Mouse (Mus musculus) cerebellum, postnatal 36 days (tissue): Measurements from ENCODE around the gene Cotl1.

Source experiments
- DNase-seq, 2 experiments: peaks; one replicate each; pipeline ENCODE4 v3.0.0; 2021 to 2022; ENCODE audit warnings: mixed read lengths in 2 of 2

Gene Cotl1

DNA sequence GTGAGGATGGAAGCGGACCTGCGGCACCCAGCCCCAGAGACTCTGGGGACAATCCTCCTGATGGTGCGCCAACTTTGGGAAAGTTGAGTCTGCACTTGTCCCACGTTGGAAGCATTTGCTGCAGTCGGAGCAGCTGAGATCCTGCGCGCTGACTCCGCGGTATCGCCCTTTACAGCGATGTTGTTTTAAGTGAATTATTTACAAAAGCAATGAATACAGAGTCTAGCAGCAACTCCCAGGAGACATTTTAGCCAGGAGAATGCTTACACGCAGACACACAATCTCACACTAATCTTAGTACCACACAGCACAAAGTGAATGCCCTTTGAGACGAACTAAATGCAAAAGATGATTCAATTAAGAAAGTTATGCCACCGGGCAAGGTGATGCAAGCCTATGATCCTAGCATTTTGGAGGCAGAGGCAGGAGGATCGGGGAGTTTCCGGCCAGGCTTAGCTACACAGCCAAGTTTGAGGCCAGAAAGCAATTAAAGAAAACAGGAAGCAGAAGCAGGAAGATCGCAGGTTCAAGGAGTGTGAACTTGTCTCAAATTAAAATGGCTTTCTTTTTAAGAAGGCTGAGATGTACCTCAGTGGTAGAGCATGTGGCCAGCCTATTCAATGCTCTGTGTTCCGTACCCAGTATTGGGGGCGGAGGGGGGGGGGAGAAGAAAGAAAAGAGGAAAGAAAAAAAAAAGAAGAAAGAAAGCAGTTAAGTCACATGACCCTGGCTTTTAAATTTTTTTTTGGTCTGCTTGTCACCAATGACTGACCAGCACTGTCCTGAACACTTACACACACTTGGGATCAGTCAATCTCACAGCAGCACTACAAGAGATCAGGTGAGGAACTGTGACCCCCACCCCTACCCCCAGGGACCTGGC is 2.0 kb downstream of the Cotl1 start:
- DNase-seq: no peak

DNA sequence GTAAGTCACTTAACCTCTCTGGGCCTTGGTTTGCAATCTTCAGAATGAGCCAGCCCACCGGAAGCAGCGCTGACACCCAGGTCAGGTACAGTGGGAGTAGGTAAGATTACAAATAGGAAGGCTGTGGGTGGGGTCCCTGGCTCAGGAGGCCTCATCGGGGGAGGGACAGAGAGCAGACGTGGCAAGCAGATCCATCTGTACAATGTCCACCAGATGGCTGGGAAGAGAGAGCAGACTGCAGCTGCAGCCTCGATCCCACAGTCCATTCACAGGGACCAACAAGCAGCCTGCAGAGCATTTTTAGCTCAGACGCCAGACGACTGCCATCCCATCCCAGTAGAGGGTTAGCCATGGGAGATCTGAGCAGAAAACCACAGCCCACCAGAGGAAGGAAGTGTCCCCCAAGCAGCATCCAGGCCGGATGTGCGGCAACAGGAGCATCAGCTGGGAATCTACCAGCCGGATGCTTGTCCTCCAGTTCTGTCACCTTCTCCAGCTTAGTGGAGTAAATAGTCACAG is 2.7 kb downstream of the Cotl1 start:
- no peak for DNase-seq

DNA sequence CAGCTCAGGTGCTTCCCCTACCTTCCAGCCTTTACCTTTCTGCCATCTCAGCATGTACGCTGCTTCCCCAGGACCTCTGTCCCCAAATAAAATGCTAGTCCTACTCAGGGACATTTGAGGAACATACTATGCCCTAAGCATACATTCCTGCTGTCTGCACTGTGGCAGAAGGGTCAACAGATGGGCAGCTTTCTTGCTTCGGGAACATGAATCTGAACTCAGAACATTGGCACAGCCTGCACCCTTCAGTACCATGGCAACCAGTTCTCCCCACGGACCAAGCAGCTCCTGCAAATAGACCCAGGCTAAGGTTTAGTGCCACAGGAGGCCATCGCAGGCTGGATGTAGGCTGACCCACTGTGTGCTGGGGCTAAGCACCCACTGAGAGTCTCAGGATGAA is 3.5 kb downstream of the Cotl1 start:
- DNase-seq: no peak

DNA sequence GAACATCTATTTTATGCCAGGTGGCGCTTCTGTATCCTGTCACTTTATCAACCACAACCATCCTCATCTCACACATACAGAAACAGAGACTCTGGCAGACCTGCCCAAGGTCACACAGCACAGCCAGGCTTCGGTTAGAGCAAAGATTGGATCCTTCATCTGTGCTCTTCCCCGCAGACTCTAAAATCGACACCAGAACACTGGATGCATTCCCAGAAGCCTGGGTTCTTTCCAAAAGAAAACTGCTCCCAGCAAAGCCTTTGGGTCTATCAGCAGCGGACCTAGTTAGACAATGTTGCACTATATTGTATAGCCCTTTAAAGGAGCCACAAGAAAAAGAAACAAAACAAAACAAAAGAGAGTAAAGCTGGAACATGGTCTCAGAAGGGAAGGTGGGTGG is 5.1 kb downstream of the Cotl1 start:
- DNase-seq: peak in 1 of 2 experiments; percentile 62

DNA sequence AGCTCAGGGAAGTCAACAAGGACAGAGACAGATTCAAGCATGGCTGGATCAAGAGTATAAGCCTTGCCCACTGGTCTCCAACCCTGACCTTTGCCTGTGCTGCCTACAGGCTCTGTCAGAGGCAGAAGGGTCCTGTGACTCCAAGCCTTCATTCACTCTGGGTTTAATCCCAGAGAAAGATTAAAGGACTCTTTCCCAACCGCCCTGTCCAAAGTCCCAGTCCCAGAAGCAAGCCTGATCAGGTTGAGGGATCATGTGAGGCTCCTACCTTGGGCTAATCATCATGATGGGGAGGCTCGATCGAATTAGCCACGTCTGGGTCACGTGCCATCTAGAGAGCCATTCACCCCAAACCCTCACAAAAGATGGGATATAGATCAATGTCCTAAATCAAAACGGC is 5.7 kb downstream of the Cotl1 start:
- DNase-seq: no peak

DNA sequence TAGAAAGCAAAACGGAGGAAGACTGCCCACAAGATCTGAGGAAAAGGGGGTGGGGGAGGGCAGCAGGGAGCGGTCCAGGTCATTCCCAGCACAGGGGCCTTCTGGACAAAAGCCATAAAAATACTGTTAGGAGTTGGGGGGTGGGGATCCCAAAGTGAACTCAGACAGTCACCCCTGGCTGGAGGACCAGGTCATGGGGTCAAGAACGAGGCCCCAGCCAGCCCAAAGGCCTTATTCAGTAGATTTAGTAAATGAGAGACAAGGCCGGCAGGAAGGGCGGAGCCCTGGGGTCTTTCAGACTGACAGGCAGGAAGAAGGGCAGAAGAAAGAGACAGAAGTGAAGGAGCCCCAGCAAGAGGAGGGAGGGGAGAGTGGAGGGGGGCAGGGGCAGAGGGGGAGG is 7.4 kb downstream of the Cotl1 start:
- DNase-seq: no peak

DNA sequence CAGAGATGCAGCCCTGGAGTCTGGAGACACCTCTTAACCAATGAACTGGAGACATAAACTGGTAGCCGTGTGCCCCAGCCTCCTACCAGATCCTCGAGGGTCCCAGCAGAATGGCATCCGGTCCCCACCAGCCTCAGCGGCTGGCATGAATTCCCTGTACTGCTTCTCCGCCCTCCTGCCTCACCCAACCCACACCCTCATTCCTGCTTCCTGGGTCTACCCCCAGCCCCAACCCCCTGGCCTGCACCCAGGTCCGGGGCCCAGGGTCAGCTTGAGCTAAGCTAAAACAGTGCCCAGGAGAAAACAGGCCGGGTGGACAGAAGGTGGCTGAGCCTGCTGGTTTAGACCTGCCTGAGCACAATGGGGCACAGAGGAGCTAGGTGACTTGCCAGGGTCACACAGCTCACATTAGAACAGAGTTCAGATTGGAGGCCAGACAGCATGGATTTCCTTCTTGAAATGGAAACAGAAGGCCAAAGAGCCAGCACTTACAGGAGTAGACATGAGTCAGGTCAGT is 8.2 kb downstream of the Cotl1 start:
- DNase-seq: no peak

DNA sequence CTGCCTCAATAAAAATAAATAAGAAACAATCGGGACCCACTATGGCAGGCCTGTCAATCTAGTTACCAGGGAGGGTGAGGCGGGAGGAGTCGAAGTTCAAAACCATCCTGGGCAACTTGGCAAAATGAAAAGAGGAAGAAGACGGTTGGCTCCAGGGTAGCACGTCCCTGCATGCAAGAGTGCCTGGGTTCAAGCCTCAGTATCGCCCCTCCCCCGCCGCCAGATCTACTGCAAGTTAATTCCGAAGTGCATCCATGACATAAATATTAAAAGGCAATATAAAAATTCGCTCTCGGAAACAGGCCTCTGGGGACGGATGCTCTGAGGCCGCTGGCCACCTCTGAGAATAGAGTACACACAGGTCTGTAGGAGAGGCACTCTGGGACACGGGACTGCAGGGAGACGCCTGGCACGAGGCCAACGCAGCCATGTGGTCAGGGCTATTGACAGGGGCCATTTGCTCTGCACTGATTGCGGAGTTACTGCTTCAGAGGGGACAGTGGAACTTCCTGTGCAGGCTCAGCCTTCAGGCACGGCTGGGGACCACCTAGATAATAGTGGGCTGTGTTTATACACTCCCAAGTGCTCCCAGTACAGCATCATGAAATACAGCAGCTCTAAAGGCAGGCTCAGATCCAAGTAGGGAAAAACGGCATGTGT is 8.9 kb downstream of the Cotl1 start:
- peak; percentile 68 to 71 for DNase-seq

DNA sequence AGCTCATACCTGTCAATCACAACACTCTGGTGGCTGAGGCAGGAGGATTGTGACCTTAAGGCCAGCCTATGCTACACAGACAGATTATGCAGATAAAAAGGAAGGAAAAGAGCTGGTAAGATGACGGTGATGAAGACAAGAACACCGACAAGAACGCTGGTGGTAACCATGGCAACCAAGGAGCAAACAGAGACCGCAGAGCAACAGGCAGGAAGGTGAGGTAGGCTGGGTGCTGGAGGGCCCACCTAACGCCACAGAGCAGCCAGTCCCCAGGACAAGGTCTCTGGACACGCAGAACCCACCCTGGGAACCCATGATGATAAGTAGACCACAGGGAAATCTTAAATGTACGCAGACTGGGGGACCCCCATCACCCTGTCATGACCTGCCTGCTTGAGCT is 9.8 kb downstream of the Cotl1 start:
- DNase-seq: no peak

DNA sequence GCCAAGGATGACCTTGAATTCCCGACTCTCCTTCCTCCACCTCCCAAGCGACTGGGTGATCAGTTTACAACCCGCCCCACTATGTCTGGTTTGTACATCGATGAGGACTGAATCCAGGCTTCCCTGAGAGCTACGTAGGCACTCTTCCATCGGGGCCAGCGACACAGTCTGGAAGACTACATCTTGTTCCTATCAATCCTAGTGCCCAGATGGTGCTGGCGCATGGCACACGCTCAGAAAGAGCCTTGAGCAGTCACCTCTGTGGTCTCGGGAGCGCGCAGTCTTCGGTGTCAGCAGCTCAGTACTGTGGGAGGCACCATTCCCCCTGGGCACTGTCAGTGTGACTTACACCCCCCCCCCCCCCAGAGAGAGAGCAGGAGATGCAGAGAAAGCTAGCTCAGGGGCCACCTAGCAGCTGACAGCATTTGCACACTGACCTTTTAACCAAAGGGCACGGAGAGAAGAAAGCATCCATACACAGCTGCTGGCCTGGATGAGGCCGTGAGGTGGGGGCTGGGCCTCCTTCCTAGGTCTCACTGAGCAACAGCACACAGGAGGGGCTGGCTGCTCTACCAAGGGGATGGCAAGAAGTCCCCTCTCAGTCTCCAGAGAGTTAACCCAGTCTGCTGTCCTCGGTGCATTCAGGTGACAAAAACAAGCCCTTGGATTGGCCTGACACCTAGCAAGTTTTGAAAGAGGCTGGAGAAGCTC is 10.3 kb downstream of the Cotl1 start:
- DNase-seq: no peak

DNA sequence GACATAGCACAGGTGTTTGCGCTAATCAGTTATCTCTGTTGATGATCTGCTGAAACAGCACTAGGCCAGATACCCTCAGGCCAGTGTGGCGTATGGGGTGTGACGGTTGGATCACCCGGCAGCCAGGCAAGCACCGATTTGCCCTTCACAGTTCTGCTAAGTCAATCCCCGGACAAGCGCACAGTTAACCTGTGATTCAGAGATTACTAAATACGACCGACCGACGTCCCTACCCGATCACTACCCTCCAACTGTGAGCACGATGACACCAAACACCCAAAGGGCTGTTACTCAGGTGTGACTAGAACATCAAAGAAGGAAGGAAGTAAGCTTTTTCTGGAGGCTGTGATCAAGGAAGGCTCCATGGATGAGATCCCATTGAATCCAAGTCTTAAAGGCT is 10.9 kb downstream of the Cotl1 start:
- no peak for DNase-seq

DNA sequence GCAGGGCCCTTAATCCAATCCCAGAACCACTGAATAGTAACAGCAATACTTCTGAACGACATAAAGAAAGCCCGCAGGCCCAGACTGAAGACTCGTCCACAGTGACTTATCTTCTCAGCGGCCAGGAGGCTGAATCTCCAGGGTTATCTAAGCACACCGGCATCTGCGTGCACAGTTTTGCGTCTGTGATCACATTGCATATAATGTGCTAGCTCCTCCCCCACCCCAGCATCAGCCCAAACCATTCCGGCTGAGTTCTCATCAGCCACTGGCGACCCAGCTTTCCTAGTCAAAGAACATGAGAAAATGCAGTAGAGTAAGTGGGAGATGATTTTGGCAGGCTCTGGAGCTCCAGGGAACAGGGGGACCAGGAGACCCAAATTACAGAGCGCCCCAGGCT is 11.3 kb downstream of the Cotl1 start:
- DNase-seq: no peak

DNA sequence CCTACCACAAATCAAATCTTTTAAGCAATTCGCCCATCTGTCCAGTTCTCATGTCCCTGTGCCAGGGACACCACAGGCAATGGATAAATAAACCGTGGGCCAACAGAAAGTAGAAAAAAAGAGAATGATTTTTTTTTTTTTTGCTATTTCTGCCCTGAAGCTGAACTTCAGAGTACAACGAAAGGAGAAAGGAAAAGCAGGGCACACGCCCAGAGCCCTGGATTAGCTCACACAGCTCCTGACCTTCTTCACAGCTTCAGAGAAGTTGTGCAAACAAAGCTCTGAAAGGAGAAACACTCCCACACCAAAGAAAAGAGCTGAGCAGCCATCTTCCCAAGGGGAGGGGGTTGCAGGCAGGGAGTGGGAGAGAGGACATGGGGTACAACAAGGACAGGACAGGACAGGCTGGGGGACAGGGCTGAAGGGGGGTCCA is 12.6 kb downstream of the Cotl1 start:
- no peak for DNase-seq

DNA sequence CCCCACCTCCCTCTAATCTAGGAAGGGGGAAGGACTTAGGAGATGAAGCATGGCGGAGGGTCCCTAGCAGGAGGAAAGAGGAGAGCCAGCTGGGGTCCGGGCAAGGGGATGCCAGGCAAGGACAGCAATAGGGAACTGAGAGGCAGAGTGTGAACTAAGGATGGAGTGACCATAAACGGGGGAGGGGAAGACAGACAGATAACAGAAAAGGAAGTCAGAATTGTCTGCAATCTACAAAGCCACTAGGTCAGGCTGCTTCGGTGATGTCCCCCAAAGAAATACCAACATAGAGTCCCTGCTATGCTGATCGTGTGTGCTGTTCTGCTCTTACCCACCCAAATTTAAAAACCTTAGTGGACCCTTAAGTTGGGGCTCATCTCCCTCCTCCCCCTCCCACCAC is 13.4 kb downstream of the Cotl1 start:
- no peak for DNase-seq

DNA sequence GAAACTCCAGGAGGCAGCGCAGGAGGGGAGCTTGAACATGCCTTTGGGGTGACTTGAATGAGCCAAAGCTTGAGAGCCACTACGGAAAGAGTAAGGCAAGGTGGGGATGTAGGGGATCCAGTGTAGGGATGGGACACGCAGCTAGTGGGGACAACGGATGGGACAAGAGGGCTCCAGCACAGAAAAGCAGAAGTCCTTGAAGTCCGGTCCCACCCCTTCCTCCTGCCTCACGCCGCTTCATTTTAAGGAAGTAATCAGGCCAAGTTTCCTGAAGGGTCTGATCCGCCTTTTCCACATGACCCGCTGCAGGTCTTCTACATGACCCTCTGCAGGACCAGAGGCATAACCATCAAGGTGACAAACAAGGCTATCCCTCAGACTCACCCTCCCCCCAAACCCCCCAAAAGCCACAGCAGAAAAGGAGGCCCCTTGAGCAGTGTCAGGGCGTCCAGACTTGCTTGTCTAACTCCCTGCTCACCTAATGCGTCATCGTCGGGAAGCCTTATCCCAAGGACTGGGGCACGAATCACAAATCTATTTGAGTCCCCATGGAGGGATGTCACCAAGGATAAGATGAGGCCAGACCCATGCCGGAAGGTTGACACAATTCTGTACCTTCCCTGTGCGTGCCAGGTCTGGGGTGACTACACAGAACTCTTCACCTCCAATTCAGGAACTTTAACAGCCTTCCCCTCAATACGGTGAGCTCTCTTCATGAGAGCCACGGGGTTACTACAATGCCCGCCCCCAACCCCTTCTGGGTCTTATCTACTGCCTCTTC is 14.2 kb downstream of the Cotl1 start:
- no peak for DNase-seq

DNA sequence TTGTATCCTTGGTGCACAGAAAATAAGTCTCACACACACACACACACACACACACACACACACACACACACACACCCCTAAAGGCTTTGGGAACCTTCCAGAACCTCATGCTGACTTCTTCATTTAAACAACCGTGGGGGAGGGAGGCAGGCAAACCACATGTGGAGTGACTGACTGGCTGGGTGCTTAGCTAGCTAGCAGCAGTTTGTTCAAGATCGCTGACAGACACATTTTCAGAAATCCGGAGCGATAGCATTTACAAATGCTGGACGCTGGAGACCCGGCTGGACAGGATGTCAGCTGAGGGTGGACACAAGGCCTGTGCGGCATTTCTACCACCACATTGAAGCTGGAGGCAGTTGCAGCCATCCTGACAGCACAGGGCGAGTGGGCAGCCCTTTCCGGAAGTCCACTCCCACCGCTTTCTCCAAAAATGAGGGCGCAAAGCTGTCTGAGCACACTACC is 15.5 kb downstream of the Cotl1 start:
- no peak for DNase-seq

DNA sequence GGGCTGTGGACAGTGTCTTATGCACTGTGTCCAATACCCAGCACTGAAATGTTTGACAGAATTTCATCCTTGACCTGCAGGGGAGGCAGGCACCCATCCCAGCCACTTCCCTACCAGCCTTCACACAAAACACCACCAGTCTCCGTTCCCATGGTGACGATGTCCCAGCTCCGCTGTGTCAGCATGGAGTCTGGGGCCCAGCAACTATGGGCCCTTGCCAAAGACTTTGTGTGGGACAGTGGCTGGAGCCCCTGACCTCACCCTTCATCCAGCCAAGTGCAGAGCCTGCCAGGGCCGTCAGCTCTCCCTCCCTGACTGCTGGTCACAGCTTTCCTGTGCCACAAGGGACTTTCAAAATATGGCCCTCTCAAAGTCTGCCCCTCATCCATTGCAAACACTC is 16.2 kb downstream of the Cotl1 start:
- peak in 1 of 2 experiments; percentile 35 for DNase-seq

DNA sequence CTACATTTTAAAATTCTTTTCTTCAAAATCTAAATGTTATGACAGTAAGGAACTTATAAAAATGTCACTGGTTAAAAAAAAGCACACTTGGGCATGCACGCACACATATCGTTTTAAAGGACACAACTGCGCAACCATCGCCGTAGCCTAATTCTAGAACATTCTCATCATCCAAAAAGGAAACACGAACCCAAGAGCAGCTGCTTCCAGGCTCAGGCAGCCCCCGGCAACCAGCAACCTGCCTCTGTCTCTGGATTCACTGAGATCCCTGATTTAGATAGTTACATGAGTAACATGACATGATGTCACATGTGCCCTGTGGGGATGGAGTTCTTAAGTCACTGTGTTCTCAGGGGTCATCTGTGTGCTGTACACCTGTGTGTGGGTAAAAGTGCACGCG is 17.1 kb downstream of the Cotl1 start:
- DNase-seq: no peak

DNA sequence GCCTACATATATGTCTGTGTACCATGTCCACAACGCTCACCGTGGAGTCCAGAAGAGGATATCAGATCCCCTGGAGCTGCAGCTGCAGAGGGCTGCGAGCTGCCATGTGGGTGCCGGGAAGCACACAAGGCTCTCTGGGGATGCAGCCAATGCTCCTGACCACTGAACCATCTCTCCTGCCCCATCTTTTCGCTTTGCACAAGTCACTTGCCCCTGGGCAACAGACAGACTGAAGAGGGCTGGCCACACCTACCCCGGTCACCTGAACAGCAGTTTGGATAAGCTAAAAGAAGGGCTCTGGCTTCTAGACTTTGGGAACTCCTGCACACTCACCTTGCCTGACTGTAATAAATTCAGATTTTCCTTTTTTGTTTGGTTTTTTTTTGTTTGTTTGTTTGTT is 18.7 kb downstream of the Cotl1 start:
- DNase-seq: no peak

DNA sequence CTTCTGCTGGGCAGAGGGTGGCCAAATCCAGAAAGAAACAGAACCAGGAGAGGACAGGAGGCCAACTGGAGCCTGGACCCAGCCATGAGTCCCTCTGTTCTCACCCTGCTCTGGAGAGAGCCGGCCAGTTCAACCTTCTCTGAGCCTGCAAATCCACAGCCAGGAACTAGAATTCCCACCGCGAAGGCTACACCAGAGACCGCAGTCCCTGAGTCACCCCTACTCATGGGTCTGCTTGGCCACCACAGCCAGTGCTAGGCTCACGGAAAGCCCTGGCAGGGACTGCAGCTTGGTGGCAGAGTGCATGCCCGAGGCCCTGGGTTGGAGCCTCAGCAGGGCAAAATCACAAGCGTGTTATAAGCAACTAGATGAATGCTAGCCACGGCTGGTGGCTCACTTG is 20.4 kb downstream of the Cotl1 start:
- no peak for DNase-seq

DNA sequence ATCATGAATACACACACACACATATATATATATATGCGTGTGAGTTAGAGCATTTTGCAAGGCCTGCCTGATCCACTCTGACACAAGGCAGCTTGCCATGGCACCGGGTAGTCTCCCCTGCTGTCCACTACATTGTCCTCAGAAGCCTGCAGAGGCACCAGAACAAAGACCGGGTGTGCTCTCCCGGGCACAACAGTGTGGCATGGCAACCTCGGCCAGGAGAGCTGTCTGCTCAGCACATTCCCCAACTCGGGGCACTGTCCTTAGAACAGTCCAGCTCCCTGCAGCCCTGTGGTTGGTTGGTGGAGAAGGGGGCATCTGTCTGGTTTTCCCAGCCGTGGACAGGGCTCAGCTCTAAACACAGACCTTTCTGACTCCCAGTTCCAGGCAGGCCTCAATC is 21.0 kb downstream of the Cotl1 start:
- DNase-seq: peak; percentile 46 to 47

DNA sequence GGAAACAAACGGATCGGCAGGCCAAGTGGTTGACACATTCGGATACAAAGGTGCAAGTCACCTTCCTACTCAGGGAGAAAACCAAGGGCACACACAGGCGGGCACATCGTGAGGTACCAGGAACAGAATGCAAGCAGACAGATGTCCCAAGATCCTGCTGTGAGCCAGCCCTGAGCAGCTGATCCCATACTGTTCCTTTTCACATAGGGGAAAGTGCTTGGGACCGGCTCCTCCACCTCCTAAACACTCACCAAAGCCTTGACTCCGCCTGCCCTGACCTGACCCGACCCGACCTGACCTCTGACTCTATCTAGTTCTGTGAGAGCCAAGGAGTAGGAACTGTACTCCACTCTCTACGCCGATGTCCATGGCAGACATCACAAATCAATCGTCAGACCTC is 22.9 kb downstream of the Cotl1 start:
- no peak for DNase-seq
